In the genomic region with DNA sequence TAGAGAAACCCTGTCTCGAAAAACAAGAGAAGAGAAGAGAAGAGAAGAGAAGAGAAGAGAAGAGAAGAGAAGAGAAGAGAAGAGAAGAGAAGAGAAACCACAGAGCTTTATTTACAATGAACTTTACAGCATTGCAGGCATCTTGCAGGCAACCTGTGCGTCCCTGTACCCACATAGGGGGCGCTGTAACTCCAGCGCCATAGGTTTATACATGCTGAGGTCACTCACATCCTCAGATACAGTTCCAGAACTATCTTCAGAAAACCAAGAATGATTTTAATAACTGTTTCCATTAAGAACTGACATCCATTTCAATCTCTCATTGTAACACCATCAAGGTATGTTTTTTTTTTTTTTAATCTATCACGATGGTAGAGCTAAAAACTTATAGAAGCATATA, we compare ENCODE assay signal across 8 mouse cellular contexts. TPM values are rescaled to one million over a fixed set of nuclear protein-coding genes. Genes with fewer than 3 reads are reported as not detected.
DNase-seq lines count a peak whose midpoint lies in the region; ATAC-seq lines count a peak whose summit lies in the region.

No protein-coding gene starts in this region.

- H3K4me2 ChIP-seq in neural tube, embryonic 11.5 days (ENCODE audit: low read depth): no peak overlapping the region
- no peak overlapping the region for H3K4me2 ChIP-seq in neural tube, embryonic 15.5 days

- H3K27me3 ChIP-seq in neural tube, embryonic 11.5 days (ENCODE audit: control insufficient read depth, insufficient read depth, low read length): no peaks in the 10 kb centered on the region
- H3K27me3 ChIP-seq in neural tube, embryonic 15.5 days (replicated peaks): peaks cover 5% of the 10 kb centered on the region; the same call in 1 of the 2 replicates

- intact Hi-C loops in left cerebral cortex, postnatal 10 days (cut with DNase I): no loop called here

- no peak overlapping the region for H3K9ac ChIP-seq in neural tube, embryonic 11.5 days (ENCODE audit: low read length)
- H3K9ac ChIP-seq in neural tube, embryonic 15.5 days (replicated peaks): no peak overlapping the region

- peaks cover 2% of the 10 kb centered on the region; the same call in 1 of the 2 replicates for H3K36me3 ChIP-seq in neural tube, embryonic 11.5 days (ENCODE audit: control insufficient read depth, insufficient read depth, low read length)
- H3K36me3 ChIP-seq in neural tube, embryonic 15.5 days: 0 out of 2 replicates have a peak, but pooled peaks cover 5% of the 10 kb centered on the region

- no peaks in the 10 kb centered on the region for H3K4me1 ChIP-seq in neural tube, embryonic 11.5 days (ENCODE audit: control insufficient read depth, insufficient read depth, low read length)
- H3K4me1 ChIP-seq in neural tube, embryonic 15.5 days: peaks cover 14% of the 10 kb centered on the region

- ATAC-seq in neural tube, embryonic 11.5 days (ENCODE audit: insufficient read depth, low FRiP score, low TSS enrichment): no peak
- ATAC-seq in neural tube, embryonic 15.5 days (ENCODE audit: low FRiP score): no peak
- no peak for ATAC-seq in frontal cortex, adult (ENCODE audit: low TSS enrichment)

- H3K27ac ChIP-seq in neural tube, embryonic 11.5 days (ENCODE audit: low read depth, low read length): no peak overlapping the region
- H3K27ac ChIP-seq in neural tube, embryonic 15.5 days (replicated peaks): no peak overlapping the region

- 48% methylated on average over 5 of the region's 5 CpGs for WGBS in neural tube, embryonic 11.5 days
- WGBS in neural tube, embryonic 15.5 days: 55% methylated on average over 5 of the region's 5 CpGs

- H3K9me3 ChIP-seq in neural tube, embryonic 11.5 days (ENCODE audit: control insufficient read depth, low read length): no peaks in the 10 kb centered on the region
- no peaks in the 10 kb centered on the region for H3K9me3 ChIP-seq in neural tube, embryonic 15.5 days (replicated peaks)

- DNase-seq in embryo, embryonic 10 days (ENCODE audit: low spot score): peak; percentile 57
- DNase-seq in embryo, embryonic 9.5 days (ENCODE audit: extremely low spot score): no peak
- DNase-seq in neural tube, embryonic 11.5 days (ENCODE audit: low spot score): peak; percentile 32
- DNase-seq in embryo, embryonic 11.5 days (ENCODE audit: low read depth, low spot score): peak; percentile 13
- DNase-seq in thymus, postnatal 36 days: peak; percentile 27 to 34
- no peak for DNase-seq in left cerebral cortex, postnatal 10 days (ENCODE audit: extremely low spot score in 1 of 2, low spot score in 2 of 2)

- H3K4me3 ChIP-seq in neural tube, embryonic 11.5 days (ENCODE audit: low read depth, low read length): no peak overlapping the region
- no peak overlapping the region for H3K4me3 ChIP-seq in neural tube, embryonic 15.5 days (replicated peaks)

RNA-seq across cellular contexts. Expression of a gene that starts 27.6 kb away (rescaled TPM):
- 30.1 and 30.4 TPM in 2 replicates for polyA plus RNA-seq in neural tube, embryonic 11.5 days (2014; fragmentation: Nextera tagmentation; extraction: Ambion mirVana)
- 36.8 and 37.8 TPM in 2 replicates for polyA plus RNA-seq in neural tube, embryonic 15.5 days (2015; fragmentation: Nextera tagmentation; extraction: Ambion mirVana)
- total RNA-seq in left cerebral cortex, postnatal 10 days (2021): 10 to 100 TPM; 56.0 to 56.7 TPM

RNA-seq across cellular contexts. Expression of a gene that starts 39.2 kb away (rescaled TPM):
- polyA plus RNA-seq in neural tube, embryonic 11.5 days (2014; fragmentation: Nextera tagmentation; extraction: Ambion mirVana): 11.6 and 12.1 TPM in 2 replicates
- polyA plus RNA-seq in neural tube, embryonic 15.5 days (2015; fragmentation: Nextera tagmentation; extraction: Ambion mirVana): 13.9 and 14.8 TPM in 2 replicates
- total RNA-seq in left cerebral cortex, postnatal 10 days (2021): 10 to 100 TPM; 35.0 to 39.0 TPM

Comparison
In these comparisons a context has a peak if more than half of its experiments do, and no peak if none do; other contexts are left out.
1. DNase-seq: peak in embryo, embryonic 10 days (single experiment), neural tube, embryonic 11.5 days (single experiment), embryo, embryonic 11.5 days (single experiment) and thymus, postnatal 36 days (2 of 2); none in embryo, embryonic 9.5 days (single experiment) and left cerebral cortex, postnatal 10 days (0 of 2).